Mouse (Mus musculus): ENCODE measurements around the gene Rhobtb3.

DNA sequence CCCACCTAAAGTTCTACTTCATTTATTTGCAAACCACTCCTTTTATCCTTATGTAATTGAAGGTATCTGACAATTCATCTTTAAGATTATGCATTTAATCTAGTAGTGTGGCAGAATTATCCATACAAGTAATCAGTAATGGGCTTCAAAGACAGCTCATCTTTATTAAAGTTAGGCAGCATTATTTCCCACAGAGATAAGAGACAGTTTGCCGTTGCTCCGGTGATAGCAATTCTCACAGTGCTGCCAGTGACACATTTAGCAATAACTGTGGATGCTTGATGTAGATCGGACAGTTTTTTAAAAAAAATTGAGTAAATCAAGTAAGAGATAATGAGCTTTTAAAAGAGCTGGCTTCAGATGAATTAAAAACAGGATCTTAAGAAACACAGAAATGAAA lies 51.4 kb downstream of the Rhobtb3 start:
- no peak for TF ChIP-seq CTCF (IDR thresholded peaks at IDR 0.05; ENCODE audit: low read depth)
- no peak for TF ChIP-seq EP300 (IDR thresholded peaks at IDR 0.05; ENCODE audit: low read depth)

Measured in liver, embryonic 14.5 days (tissue).